Mouse (Mus musculus) stomach, postnatal 0 days (tissue): ENCODE measurements around the gene Vgll3. TPM values are rescaled to one million over a fixed set of nuclear protein-coding genes. Genes with fewer than 3 reads are reported as not detected.

ENCODE experiments used
- ATAC-seq: fragments of 200-750 bp; cut with Nextera tagmentation; 2 replicates; pipeline ENCODE4 v1.8.0; 2017; ENCODE audit not compliant: low FRiP score, low TSS enrichment
- DNase-seq: peaks from one replicate; pipeline ENCODE4 v3.0.0-alpha.2; 2016; ENCODE audit warnings: low spot score
- H3K27ac ChIP-seq: fragments of 300-500 bp; sonication (generic); replicated peaks from 2 replicates; pipeline ENCODE4 v1.5.1; 2014; ENCODE audit warnings: mild to moderate bottlenecking, control low read depth
- H3K27me3 ChIP-seq: fragments of 300-500 bp; sonication (generic); 2 replicates; pipeline ENCODE4 v1.6.1; 2014; ENCODE audit warnings: low read length; ENCODE audit not compliant: control insufficient read depth, insufficient read depth
- H3K36me3 ChIP-seq: fragments of 300-500 bp; sonication (generic); 2 replicates; pipeline ENCODE4 v1.6.1; 2014; ENCODE audit warnings: low read length, mixed read lengths; ENCODE audit not compliant: control insufficient read depth, insufficient read depth
- H3K4me1 ChIP-seq: fragments of 300-500 bp; sonication (generic); replicated peaks from 2 replicates; pipeline ENCODE4 v1.6.1; 2014; ENCODE audit warnings: antibody characterized with exemption; ENCODE audit not compliant: control insufficient read depth, insufficient read depth
- H3K4me2 ChIP-seq: fragments of 300-500 bp; sonication (generic); replicated peaks from 2 replicates; pipeline ENCODE4 v1.6.1; 2014; ENCODE audit warnings: low read depth, mild to moderate bottlenecking, control low read depth, moderate library complexity
- H3K4me3 ChIP-seq: fragments of 300-500 bp; sonication (generic); 2 replicates; pipeline ENCODE4 v1.5.1; 2014; ENCODE audit warnings: low read depth, low read length, control low read depth
- H3K9ac ChIP-seq: fragments of 300-500 bp; sonication (generic); 2 replicates; pipeline ENCODE4 v1.6.1; 2014; ENCODE audit warnings: mild to moderate bottlenecking, low read length, control low read depth, mixed read lengths
- H3K9me3 ChIP-seq: fragments of 300-500 bp; sonication (generic); 2 replicates; pipeline ENCODE4 v1.6.1; 2016; ENCODE audit warnings: low read length; ENCODE audit not compliant: control insufficient read depth
- CTCF ChIP-seq: IDR thresholded peaks from 2 replicates; pipeline ENCODE4 v1.5.1; 2016; ENCODE audit warnings: antibody characterized with exemption, low read depth, mild to moderate bottlenecking, moderate library complexity
- EP300 ChIP-seq: optimal IDR thresholded peaks from 2 replicates; pipeline ENCODE3; 2016; ENCODE audit warnings: antibody characterized with exemption
- WGBS: fragments of 180-500 bp; shearing (Covaris S2); extraction: QIAGEN DNeasy Blood & Tissue Kit; methylation state at CpG from one replicate; pipeline ENCODE4 v1.1.7; 2014; 5-methylcytosine and 5-hydroxymethylcytosine counted together
- polyA plus RNA-seq: library from polyadenylated mRNA; unstranded; fragments of >200 nt; fragmentation: Nextera tagmentation; extraction: Ambion mirVana; gene quantifications from 2 replicates; pipeline ENCODE4 v1.2.1, GENCODE M21; 2015

The Vgll3 gene
- polyA plus RNA-seq, 1 experiment from 2014 or later: 9.2 TPM

DNA sequence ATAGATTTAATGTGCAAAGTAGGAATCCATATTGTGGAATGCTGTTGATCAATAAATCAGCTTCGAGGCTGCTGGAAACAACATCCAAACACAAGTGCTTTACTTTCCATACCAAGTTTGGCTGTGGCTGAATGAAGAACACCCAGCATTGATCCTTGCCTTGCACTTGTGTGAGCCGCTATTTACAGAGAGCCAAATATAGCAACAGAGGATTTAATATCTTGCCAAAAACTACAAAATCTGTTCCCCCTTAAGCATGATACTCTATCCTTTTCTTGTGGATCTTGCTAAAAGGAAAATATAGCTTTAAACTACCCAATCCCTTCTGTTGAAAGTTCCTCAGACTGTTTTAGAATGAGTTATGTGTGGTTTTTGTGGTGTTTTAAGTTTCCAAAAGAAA is 52.9 kb downstream of the Vgll3 start:
- H3K27me3 ChIP-seq: no peaks in the 10 kb centered on the region
- no peaks in the 10 kb centered on the region for H3K4me1 ChIP-seq
- WGBS: 53% methylated on average over 2 of the region's 2 CpGs
- H3K4me3 ChIP-seq: no peak overlapping the region
- no peaks in the 10 kb centered on the region for H3K9me3 ChIP-seq
- no peak for DNase-seq
- no peak overlapping the region for H3K4me2 ChIP-seq
- TF ChIP-seq EP300: no peak
- TF ChIP-seq CTCF: no peak
- no peak overlapping the region for H3K27ac ChIP-seq
- H3K36me3 ChIP-seq: no peaks in the 10 kb centered on the region
- no peak for ATAC-seq
- H3K9ac ChIP-seq: no peak overlapping the region

DNA sequence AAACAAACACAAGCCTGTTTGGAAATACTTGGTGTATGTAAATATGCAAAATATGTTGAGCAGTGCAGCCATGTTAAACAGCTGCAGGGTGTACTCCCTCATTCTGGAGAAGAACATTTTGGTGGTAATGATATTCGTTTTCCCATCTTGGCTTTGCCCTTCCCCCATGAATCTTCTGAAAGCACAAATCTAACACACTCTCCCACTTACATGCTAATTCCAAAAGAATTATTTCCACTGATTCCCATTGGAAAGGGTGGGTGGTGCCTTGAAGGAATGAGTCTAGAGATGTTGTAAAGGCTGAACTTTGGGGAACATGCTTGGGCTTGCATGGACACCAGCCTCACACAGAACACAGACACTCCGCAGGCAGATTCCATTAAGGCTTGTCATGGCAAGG is 53.9 kb downstream of the Vgll3 start:
- 55% methylated on average over 2 of the region's 2 CpGs for WGBS
- no peaks in the 10 kb centered on the region for H3K4me1 ChIP-seq
- DNase-seq (no peak), ATAC-seq (no peak)
- H3K4me3 ChIP-seq: no peak overlapping the region
- no peak overlapping the region for H3K27ac ChIP-seq
- TF ChIP-seq EP300: no peak
- no peak for TF ChIP-seq CTCF
- H3K36me3 ChIP-seq: no peaks in the 10 kb centered on the region
- H3K4me2 ChIP-seq: no peak overlapping the region
- H3K9ac ChIP-seq: no peak overlapping the region
- H3K9me3 ChIP-seq: no peaks in the 10 kb centered on the region
- H3K27me3 ChIP-seq: no peaks in the 10 kb centered on the region

DNA sequence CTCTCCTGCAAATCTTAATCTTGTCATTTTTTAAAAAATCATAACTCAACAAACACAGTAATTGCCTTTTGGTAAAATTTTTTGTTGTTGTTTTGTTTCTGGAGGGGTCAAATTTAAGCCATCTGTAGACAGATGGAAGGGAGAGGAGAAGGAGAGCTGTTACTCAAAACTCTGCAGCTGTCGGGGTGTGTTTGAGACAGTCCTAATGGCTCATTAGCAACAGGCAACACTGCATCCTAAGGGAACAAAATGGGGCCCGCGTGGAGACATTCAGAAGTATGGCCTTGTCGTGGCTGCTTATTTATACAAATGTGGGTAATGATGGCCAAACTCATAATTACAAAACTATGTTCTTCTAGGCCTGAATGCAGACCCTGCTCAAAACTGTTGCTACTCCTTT is 73.9 kb downstream of the Vgll3 start:
- no peak for ATAC-seq
- WGBS: 76% methylated on average over 4 of the region's 4 CpGs
- Histone ChIP-seq H3K9me3 (no peaks in the 10 kb centered on the region), H3K36me3 (no peaks in the 10 kb centered on the region), H3K4me2 (no peak overlapping the region), H3K4me3 (no peak overlapping the region), H3K9ac (no peak overlapping the region), H3K4me1 (no peaks in the 10 kb centered on the region), H3K27me3 (no peaks in the 10 kb centered on the region), H3K27ac (no peak overlapping the region)
- TF ChIP-seq CTCF (no peak), EP300 (no peak)
- no peak for DNase-seq
